ENCODE assay signal across 22 mouse cellular contexts in genomic region chr6:14771717-14772116, GRCm38 (mm10). TPM values are rescaled to one million over a fixed set of nuclear protein-coding genes. Genes with fewer than 3 reads are reported as not detected.
"Had no signal": no experiment of that assay in that cellular context is flagged by ENCODE, and none has a peak within 500 bp of the region (broad histone marks: within the 10 kb centered on the region; RNA-seq: fewer than 3 reads in every experiment).

No protein-coding gene starts in this region.

- H3K27me3 ChIP-seq: midbrain, embryonic 12.5 days; neural tube, embryonic 13.5 days; neural tube, embryonic 15.5 days had no signal

- H3K4me2 ChIP-seq: lung, embryonic 14.5 days; midbrain, embryonic 12.5 days; neural tube, embryonic 13.5 days; neural tube, embryonic 15.5 days had no signal

- H3K36me3 ChIP-seq: midbrain, embryonic 10.5 days; midbrain, embryonic 12.5 days; neural tube, embryonic 13.5 days; neural tube, embryonic 15.5 days had no signal

- DNase-seq: lung, adult 18-20 months; lung, embryonic 14.5 days; lung, postnatal 10 days; lung, postnatal 4 days; midbrain, embryonic 14.5 days; retina, postnatal 1 day; right cerebral cortex, adult 18-20 months; right cerebral cortex, postnatal 25 days; right cerebral cortex, postnatal 4 days; spleen, adult 18-20 months; thymus, adult 18-20 months; thymus, postnatal 14 days; thymus, postnatal 36 days had no signal

- H3K9ac ChIP-seq: lung, embryonic 14.5 days; midbrain, embryonic 12.5 days; neural tube, embryonic 13.5 days; neural tube, embryonic 15.5 days had no signal

- H3K4me1 ChIP-seq: midbrain, embryonic 10.5 days; midbrain, embryonic 12.5 days; neural tube, embryonic 13.5 days; neural tube, embryonic 15.5 days had no signal

- ATAC-seq: midbrain, embryonic 16.5 days had no signal

- H3K27ac ChIP-seq: midbrain, embryonic 10.5 days; midbrain, embryonic 12.5 days; neural tube, embryonic 13.5 days; neural tube, embryonic 15.5 days had no signal

- H3K9me3 ChIP-seq: midbrain, embryonic 10.5 days; midbrain, embryonic 12.5 days; neural tube, embryonic 13.5 days; neural tube, embryonic 15.5 days had no signal

- H3K4me3 ChIP-seq: midbrain, embryonic 10.5 days; midbrain, embryonic 12.5 days; myocyte; neural tube, embryonic 13.5 days; neural tube, embryonic 15.5 days had no signal

RNA-seq across cellular contexts. Expression of gene Ppp1r3a, which starts 16.6 kb away (rescaled TPM):
- total RNA-seq: megakaryocyte, adult 5-6 weeks; megakaryocyte-erythroid progenitor cell, adult 5-6 weeks had no signal
- polyA plus RNA-seq: midbrain, embryonic 12.5 days; midbrain, embryonic 14.5 days; neural tube, embryonic 13.5 days; small intestine, adult 2 months had no signal
